Mouse (Mus musculus): ENCODE data around the gene Utp4. TPM values are rescaled to one million over a fixed set of nuclear protein-coding genes. Genes with fewer than 3 reads are reported as not detected.
A peak's percentile ranks its signal among the peaks of the same experiment; 100 is the strongest.

Gene Utp4
- total and polyA plus RNA-seq, 3 experiments = 123 to 218 (median 174) TPM

DNA sequence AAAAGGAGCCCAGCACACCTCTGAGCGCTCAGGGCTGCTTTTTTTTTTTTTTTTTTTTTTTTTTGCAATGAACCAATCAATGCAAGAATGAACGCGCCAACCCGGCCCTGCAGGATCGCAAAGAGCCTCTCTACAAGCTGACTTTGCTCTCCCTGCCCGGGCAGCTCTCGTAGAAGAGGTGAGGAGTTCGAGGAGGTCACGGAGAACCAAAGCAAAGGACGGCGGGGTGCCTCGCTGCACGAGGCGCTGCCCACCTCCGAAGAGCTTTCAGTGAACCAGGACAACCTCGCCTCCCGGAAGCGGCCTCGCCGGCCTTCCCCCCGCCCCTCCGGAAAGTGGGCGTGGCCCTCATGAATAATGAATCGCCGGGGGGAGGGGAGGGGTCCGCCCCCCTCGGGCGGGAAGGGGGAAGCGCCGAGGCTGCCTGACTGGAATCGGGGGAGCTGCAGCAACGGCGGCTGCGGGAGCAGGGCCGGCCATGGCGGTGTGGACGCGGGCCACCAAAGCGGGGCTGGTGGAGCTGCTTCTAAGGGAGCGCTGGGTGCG lies 42.0 kb downstream of the Utp4 start, which contains the start of gene Sntb2 (continued):
- TF ChIP-seq ZMIZ1 (IDR thresholded peaks at IDR 0.05; ENCODE audit: low read depth, low read length) (peak; percentile 73; the same call in 1 of the 2 replicates), ZNF384 (IDR thresholded peaks at IDR 0.05; ENCODE audit: low read depth, low read length) (peak; percentile 98), POLR2AphosphoS2 (IDR thresholded peaks at IDR 0.05; ENCODE audit: low read length) (peak; percentile 49; the same call in 1 of the 2 replicates), ZC3H11A (IDR thresholded peaks at IDR 0.05; ENCODE audit: low read depth, low read length) (no peak), USF1 (IDR thresholded peaks at IDR 0.05; ENCODE audit: low read depth, low read length) (0 out of 2 replicates have a peak, but pooled peaks have one; percentile 14), ETS1 (IDR thresholded peaks at IDR 0.05; ENCODE audit: low read depth, low read length) (peak; percentile 31; the same call in 1 of the 2 replicates), RAD21 (IDR thresholded peaks at IDR 0.05; ENCODE audit: low read depth, low read length) (no peak), MXI1 (IDR thresholded peaks at IDR 0.05; ENCODE audit: low read depth, low read length) (peak; percentile 86), RCOR1 (IDR thresholded peaks at IDR 0.05; ENCODE audit: low read depth, low read length) (no peak), GABPA (IDR thresholded peaks at IDR 0.05; ENCODE audit: low read depth, low read length) (0 out of 2 replicates have a peak, but pooled peaks have one; percentile 9), ZKSCAN1 (IDR thresholded peaks at IDR 0.05; ENCODE audit: low read depth, low read length) (no peak; the same call in 1 of the 2 replicates), GATA1 (IDR thresholded peaks at IDR 0.05; ENCODE audit: low read depth, low read length) (no peak)

DNA sequence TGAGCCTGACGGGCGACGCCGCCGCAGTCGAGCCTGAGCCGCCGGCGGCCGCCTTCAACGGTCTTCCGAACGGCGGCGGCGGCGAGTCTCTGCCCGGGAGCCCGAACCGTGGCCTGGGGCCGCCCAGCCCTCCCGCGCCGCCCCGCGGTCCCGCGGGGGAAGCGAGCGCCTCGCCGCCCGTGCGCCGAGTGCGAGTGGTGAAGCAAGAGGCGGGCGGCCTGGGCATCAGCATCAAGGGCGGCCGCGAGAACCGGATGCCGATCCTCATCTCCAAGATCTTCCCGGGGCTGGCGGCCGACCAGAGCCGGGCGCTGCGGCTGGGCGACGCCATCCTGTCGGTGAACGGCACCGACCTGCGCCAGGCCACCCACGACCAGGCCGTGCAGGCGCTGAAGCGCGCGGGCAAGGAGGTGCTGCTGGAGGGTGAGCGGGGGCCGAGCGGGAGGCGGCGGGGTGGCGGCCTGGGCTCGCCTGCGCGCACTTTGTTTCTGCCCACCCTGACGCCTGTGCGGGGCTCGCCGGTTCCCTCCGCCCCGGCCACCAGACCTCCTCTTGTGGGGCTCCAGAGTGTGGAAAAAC lies 42.6 kb downstream of the Utp4 start:
- TF ChIP-seq UBTF (IDR thresholded peaks at IDR 0.05; ENCODE audit: borderline replicate concordance, insufficient read depth, low read depth, low read length) (no peak), ETS1 (IDR thresholded peaks at IDR 0.05; ENCODE audit: low read depth, low read length) (0 out of 2 replicates have a peak, but pooled peaks have one; percentile 16), SMC3 (IDR thresholded peaks at IDR 0.05; ENCODE audit: low read depth, low read length) (no peak), TAL1 (IDR thresholded peaks at IDR 0.05; ENCODE audit: low read length) (no peak), MYB (IDR thresholded peaks at IDR 0.05; ENCODE audit: low read depth, low read length) (no peak), MAX (IDR thresholded peaks at IDR 0.05; ENCODE audit: low read length) (peak; percentile 21; the same call in 1 of the 2 replicates), NELFE (IDR thresholded peaks at IDR 0.05; ENCODE audit: low read depth, low read length) (no peak), USF2 (IDR thresholded peaks at IDR 0.05; ENCODE audit: borderline replicate concordance in 1 of 2, insufficient read depth in 1 of 2, low read depth in 1 of 2, low read length in 2 of 2) (no peak), MAFK (IDR thresholded peaks at IDR 0.05; ENCODE audit: borderline replicate concordance, low read depth, low read length) (no peak), KAT2A (conservative IDR thresholded peaks at IDR 0.05; ENCODE audit: low read depth, low read length) (no peak), RAD21 (IDR thresholded peaks at IDR 0.05; ENCODE audit: low read depth, low read length) (no peak)
- Histone ChIP-seq H3K79me2 (ENCODE audit: control insufficient read depth, insufficient read depth, low read length, poor library complexity) (peaks cover 3% of the 10 kb centered on the region), H3K27me3 (ENCODE audit: control insufficient read depth in 1 of 2, insufficient read depth in 2 of 2, low read length in 2 of 2) (no peaks in the 10 kb centered on the region), H3K4me1 (ENCODE audit: control insufficient read depth in 1 of 2, insufficient read depth in 2 of 2, low read length in 2 of 2) (peaks cover 4 to 11% of the 10 kb centered on the region in 2 experiments; a peak in 2 of 4 replicates), H3K36me3 (ENCODE audit: control insufficient read depth in 1 of 2, insufficient read depth in 2 of 2, low read length in 2 of 2) (peaks cover 0 to 12% of the 10 kb centered on the region in 2 experiments; a peak in 2 of 4 replicates), H3K27ac (ENCODE audit: control insufficient read depth, low read depth, low read length) (peak overlapping the region; percentile 18; the same call in 1 of the 2 replicates), H3K4me3 (ENCODE audit: control insufficient read depth in 1 of 2, insufficient read depth in 1 of 2, low read depth in 2 of 2, low read length in 2 of 2) (peak overlapping the region; percentile 63 to 95), H3K9me3 (replicated peaks; ENCODE audit: insufficient read depth, low read length) (no peaks in the 10 kb centered on the region), H3K9ac (ENCODE audit: control insufficient read depth, low read depth, low read length, poor library complexity, severe bottlenecking) (peak overlapping the region; percentile 86)
- DNase-seq (ENCODE audit: low read depth, low spot score) = peak; percentile 60
